7 mouse cellular contexts compared by ENCODE assay signal in genomic region chr11:120582268-120582981, GRCm38 (mm10). TPM values are rescaled to one million over a fixed set of nuclear protein-coding genes. Genes with fewer than 3 reads are reported as not detected.
A peak's percentile ranks its signal among the peaks of the same experiment; 100 is the strongest.
DNase-seq lines count a peak whose midpoint lies in the region; ATAC-seq lines count a peak whose summit lies in the region.

No protein-coding gene starts in this region.

- ATAC-seq in forebrain, embryonic 13.5 days: no peak

- DNase-seq in CD8-positive naive resting alpha-beta T cell, adult 2 months (ENCODE audit: low read depth in 2 of 2, low spot score in 2 of 2): peak; percentile 60 to 67
- DNase-seq in MEL-GATA-1-ER (ENCODE audit: extremely low read depth, low read depth): peak; percentile 54
- peak; percentile 36 to 63 for DNase-seq in kidney, adult 8-10 months
- peak; percentile 58 for DNase-seq in lung, postnatal 14 days
- DNase-seq in spleen, postnatal 4 days (ENCODE audit: low spot score in 2 of 2): peak; percentile 65 to 75
- no peak for DNase-seq in layer of hippocampus, adult 9-11 months

- peak overlapping the region; percentile 95 for H3K9ac ChIP-seq in forebrain, embryonic 13.5 days

- peak overlapping the region; percentile 97 for H3K4me2 ChIP-seq in forebrain, embryonic 13.5 days

- H3K36me3 ChIP-seq in forebrain, embryonic 13.5 days (ENCODE audit: poor library complexity, severe bottlenecking): peaks cover 67% of the 10 kb centered on the region

- H3K27ac ChIP-seq in forebrain, embryonic 13.5 days: peak overlapping the region; percentile 93

- H3K27me3 ChIP-seq in forebrain, embryonic 13.5 days: no peaks in the 10 kb centered on the region

- H3K4me1 ChIP-seq in forebrain, embryonic 13.5 days: peaks cover 30% of the 10 kb centered on the region

- no peaks in the 10 kb centered on the region for H3K9me3 ChIP-seq in forebrain, embryonic 13.5 days (replicated peaks)

- WGBS in forebrain, embryonic 13.5 days: 76% methylated on average over 8 of the region's 8 CpGs

- H3K4me3 ChIP-seq in forebrain, embryonic 13.5 days: peak overlapping the region; percentile 95

RNA-seq across cellular contexts. Expression of gene Arhgdia, which starts 1.0 kb away (rescaled TPM):
- 462 and 508 TPM in 2 replicates for polyA plus RNA-seq in forebrain, embryonic 13.5 days (2015; fragmentation: Nextera tagmentation; extraction: Ambion mirVana)

RNA-seq across cellular contexts. Expression of gene P4hb, which starts 9.4 kb away (rescaled TPM):
- polyA plus RNA-seq in forebrain, embryonic 13.5 days (2015; fragmentation: Nextera tagmentation; extraction: Ambion mirVana): 253 and 286 TPM in 2 replicates

RNA-seq across cellular contexts. Expression of gene Alyref, which starts 15.7 kb away (rescaled TPM):
- polyA plus RNA-seq in forebrain, embryonic 13.5 days (2015; fragmentation: Nextera tagmentation; extraction: Ambion mirVana): 420 and 488 TPM in 2 replicates

RNA-seq across cellular contexts. Expression of gene Anapc11, which starts 15.8 kb away (rescaled TPM):
- polyA plus RNA-seq in forebrain, embryonic 13.5 days (2015; fragmentation: Nextera tagmentation; extraction: Ambion mirVana): 204 and 211 TPM in 2 replicates

RNA-seq across cellular contexts. Expression of gene Npb, which starts 25.9 kb away (rescaled TPM):
- polyA plus RNA-seq in forebrain, embryonic 13.5 days (2015; fragmentation: Nextera tagmentation; extraction: Ambion mirVana): 0.50 TPM in 1 of 2 replicates, not detected in the other
